In the genomic region with DNA sequence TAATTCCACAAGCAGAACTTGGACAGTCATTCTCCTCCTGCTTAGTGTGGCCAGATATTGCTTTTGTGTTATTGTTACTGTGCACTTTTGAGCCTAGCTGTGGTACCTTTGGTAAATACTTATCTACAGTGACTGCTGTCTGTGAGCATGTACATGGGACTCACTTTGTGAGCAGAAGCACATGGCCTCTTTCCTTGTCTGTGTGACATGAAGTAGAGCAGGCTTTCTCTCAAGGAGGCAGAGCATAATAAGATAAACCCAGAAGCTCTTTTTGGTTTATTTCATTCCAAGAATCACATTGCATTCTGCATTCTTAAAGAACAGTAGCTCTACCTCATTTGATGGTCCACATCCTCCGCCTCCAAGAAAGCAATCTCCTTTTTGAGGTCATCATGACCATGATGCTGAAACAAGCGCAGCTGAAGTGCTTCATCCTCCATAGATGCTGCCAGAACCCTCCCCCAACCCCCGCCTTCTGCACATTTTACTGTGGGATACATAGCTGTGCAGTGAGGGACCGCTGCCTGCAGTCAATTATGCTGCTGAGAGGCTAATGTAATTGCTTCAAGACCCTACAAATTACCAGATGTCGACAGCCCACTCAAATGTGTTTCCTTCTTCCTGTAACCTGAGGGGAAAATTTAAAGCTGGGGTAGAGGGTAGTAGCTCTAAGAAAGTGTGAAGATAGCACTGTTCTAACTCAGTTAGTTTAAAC, we compare ENCODE assay signal across 9 mouse cellular contexts.
DNase-seq lines count a peak whose midpoint lies in the region; ATAC-seq and TF ChIP-seq lines count a peak whose summit lies in the region.
"Had no signal": no experiment of that assay in that cellular context is flagged by ENCODE, and none has a peak within 500 bp of the region (broad histone marks: within the 10 kb centered on the region; RNA-seq: fewer than 3 reads in every experiment).

No protein-coding gene starts in this region.

- no peak overlapping the region for H3K4me2 ChIP-seq in heart, embryonic 11.5 days
- no peak overlapping the region for H3K4me2 ChIP-seq in hindbrain, embryonic 15.5 days
- H3K4me2 ChIP-seq in neural tube, embryonic 13.5 days, result no peak overlapping the region

- no peaks in the 10 kb centered on the region for H3K79me2 ChIP-seq in heart, adult 2 months (replicated peaks; ENCODE audit: control insufficient read depth, insufficient read depth, low read length)

- H3K4me1 ChIP-seq in heart, adult 2 months (ENCODE audit: control insufficient read depth, insufficient read depth, low read length), result no peaks in the 10 kb centered on the region
- no peaks in the 10 kb centered on the region for H3K4me1 ChIP-seq in heart, embryonic 11.5 days (ENCODE audit: control insufficient read depth, insufficient read depth, low read length)
- H3K4me1 ChIP-seq in embryonic facial prominence, embryonic 10.5 days, result peaks cover 28% of the 10 kb centered on the region
- H3K4me1 ChIP-seq in hindbrain, embryonic 15.5 days (replicated peaks), result peaks cover 4% of the 10 kb centered on the region
- H3K4me1 ChIP-seq in neural tube, embryonic 13.5 days (replicated peaks), result peaks cover 17% of the 10 kb centered on the region

- no peak for ATAC-seq in heart, embryonic 11.5 days (replicated peaks; ENCODE audit: insufficient number of reproducible peaks, low FRiP score, low TSS enrichment)
- peak; percentile 79 for ATAC-seq in hindbrain, embryonic 15.5 days (ENCODE audit: low FRiP score, low read depth)
- peak; percentile 94 for ATAC-seq in neural tube, embryonic 13.5 days (ENCODE audit: low read depth)
- ATAC-seq in erythroid progenitor cell, adult 5-6 weeks (replicated peaks; ENCODE audit: low FRiP score, poor library complexity, severe bottlenecking), result no peak

- TF ChIP-seq CTCF in heart, adult 2 months (IDR thresholded peaks at IDR 0.05), result no peak

- no peak overlapping the region for H3K27ac ChIP-seq in heart, adult 2 months
- no peak overlapping the region for H3K27ac ChIP-seq in heart, embryonic 11.5 days (ENCODE audit: low read depth, low read length)
- peak overlapping the region; percentile 48 for H3K27ac ChIP-seq in embryonic facial prominence, embryonic 10.5 days (replicated peaks)
- peak overlapping the region; percentile 56 for H3K27ac ChIP-seq in hindbrain, embryonic 15.5 days (replicated peaks)
- H3K27ac ChIP-seq in neural tube, embryonic 13.5 days (replicated peaks), result peak overlapping the region; percentile 83

- no peaks in the 10 kb centered on the region for H3K9me3 ChIP-seq in heart, embryonic 11.5 days (replicated peaks; ENCODE audit: control insufficient read depth, low read length)
- no peaks in the 10 kb centered on the region for H3K9me3 ChIP-seq in embryonic facial prominence, embryonic 10.5 days
- no peaks in the 10 kb centered on the region for H3K9me3 ChIP-seq in hindbrain, embryonic 15.5 days
- no peaks in the 10 kb centered on the region for H3K9me3 ChIP-seq in neural tube, embryonic 13.5 days

- H3K4me3 ChIP-seq in heart, adult 2 months, result no peak overlapping the region
- H3K4me3 ChIP-seq in heart, embryonic 11.5 days (ENCODE audit: low read depth, low read length), result no peak overlapping the region
- no peak overlapping the region for H3K4me3 ChIP-seq in embryonic facial prominence, embryonic 10.5 days
- H3K4me3 ChIP-seq in hindbrain, embryonic 15.5 days, result no peak overlapping the region
- no peak overlapping the region for H3K4me3 ChIP-seq in neural tube, embryonic 13.5 days

- H3K27me3 ChIP-seq in heart, adult 2 months (ENCODE audit: control insufficient read depth, insufficient read depth, low read length), result no peaks in the 10 kb centered on the region; the same call in 1 of the 2 replicates
- no peaks in the 10 kb centered on the region for H3K27me3 ChIP-seq in heart, embryonic 11.5 days (ENCODE audit: control insufficient read depth, insufficient read depth, low read length)
- H3K27me3 ChIP-seq in embryonic facial prominence, embryonic 10.5 days (replicated peaks; ENCODE audit: low read depth, poor library complexity, severe bottlenecking), result no peaks in the 10 kb centered on the region
- H3K27me3 ChIP-seq in hindbrain, embryonic 15.5 days, result no peaks in the 10 kb centered on the region
- no peaks in the 10 kb centered on the region for H3K27me3 ChIP-seq in neural tube, embryonic 13.5 days
- H3K27me3 ChIP-seq: CH12.LX had no signal

- H3K36me3 ChIP-seq in heart, adult 2 months (ENCODE audit: control insufficient read depth, insufficient read depth, low read length), result no peaks in the 10 kb centered on the region
- H3K36me3 ChIP-seq in heart, embryonic 11.5 days (ENCODE audit: control insufficient read depth, insufficient read depth, low read length), result no peaks in the 10 kb centered on the region
- no peaks in the 10 kb centered on the region for H3K36me3 ChIP-seq in embryonic facial prominence, embryonic 10.5 days (replicated peaks)
- no peaks in the 10 kb centered on the region for H3K36me3 ChIP-seq in hindbrain, embryonic 15.5 days
- H3K36me3 ChIP-seq in neural tube, embryonic 13.5 days, result no peaks in the 10 kb centered on the region

- intact Hi-C loops in heart, adult 2 months (cut with DNase I), result no loop called here

- peak; percentile 3 to 24 for DNase-seq in heart, adult 2 months
- peak; percentile 87 for DNase-seq in embryonic facial prominence, embryonic 10.5 days (ENCODE audit: low spot score)
- no peak for DNase-seq in MN1 (ENCODE audit: low spot score)
- DNase-seq in spleen, adult 18-20 months, result no peak

- H3K9ac ChIP-seq in heart, adult 2 months (ENCODE audit: low read depth, low read length), result no peak overlapping the region
- no peak overlapping the region for H3K9ac ChIP-seq in heart, embryonic 11.5 days (ENCODE audit: low read depth, low read length)
- H3K9ac ChIP-seq in hindbrain, embryonic 15.5 days, result no peak overlapping the region
- H3K9ac ChIP-seq in neural tube, embryonic 13.5 days, result no peak overlapping the region

- WGBS in heart, adult 2 months, result 55% methylated on average over 5 of the region's 5 CpGs
- 62% methylated on average over 5 of the region's 5 CpGs for WGBS in heart, embryonic 11.5 days (ENCODE audit: insufficient replicate concordance)
- 29% methylated on average over 5 of the region's 5 CpGs for WGBS in embryonic facial prominence, embryonic 10.5 days
- WGBS in hindbrain, embryonic 15.5 days, result 33% methylated on average over 5 of the region's 5 CpGs
- 19% methylated on average over 5 of the region's 5 CpGs for WGBS in neural tube, embryonic 13.5 days

- no peak for TF ChIP-seq POLR2A in heart, adult 2 months (IDR thresholded peaks at IDR 0.05; ENCODE audit: insufficient read depth, low read depth, low read length)

- TF ChIP-seq EP300 in heart, adult 2 months (IDR thresholded peaks at IDR 0.05; ENCODE audit: insufficient read depth, low read depth, low read length), result no peak

Comparison
In these comparisons a context has a peak if more than half of its experiments do, and no peak if none do; other contexts are left out.
1. DNase-seq: peak in heart, adult 2 months (2 of 2) and embryonic facial prominence, embryonic 10.5 days (single experiment); none in MN1 (single experiment) and spleen, adult 18-20 months (0 of 2).
2. H3K27ac ChIP-seq: peak in embryonic facial prominence, embryonic 10.5 days (single experiment), hindbrain, embryonic 15.5 days (single experiment) and neural tube, embryonic 13.5 days (single experiment); none in heart, adult 2 months (single experiment) and heart, embryonic 11.5 days (single experiment).
3. ATAC-seq: peak in hindbrain, embryonic 15.5 days (single experiment) and neural tube, embryonic 13.5 days (single experiment); none in heart, embryonic 11.5 days (single experiment) and erythroid progenitor cell, adult 5-6 weeks (single experiment).